Mouse (Mus musculus): ENCODE measurements around the gene Esp34. TPM values are rescaled to one million over a fixed set of nuclear protein-coding genes. Genes with fewer than 3 reads are reported as not detected.

The Esp34 gene
- polyA plus RNA-seq (2012; rRNA removed), result not detected in 2 replicates

GRCm38 (mm10) chr17:38553892-38554291, at the start of gene Esp34:
Gene Esp34, plus strand, starts transcription at chr17:38554192.

Other genes with a start within 250 kb of the Esp34 start
- gene Olfr137, start 246.6 kb upstream of the Esp34 start, polyA plus RNA-seq (2012; rRNA removed), result not detected in 2 replicates
- not detected in 2 replicates for gene Olfr136, start 224.4 kb upstream of the Esp34 start, polyA plus RNA-seq (2012; rRNA removed)
- not detected in 2 replicates for gene Esp36, start 134.0 kb upstream of the Esp34 start, polyA plus RNA-seq (2012; rRNA removed)
- gene Esp31, start 85.3 kb downstream of the Esp34 start, polyA plus RNA-seq (2012; rRNA removed), result not detected in 2 replicates